Mouse (Mus musculus) monocyte, adult 2 months (primary cell): ENCODE measurements around the gene Tecr.

Experiments
- DNase-seq, 2 experiments: peaks; one replicate each; pipeline ENCODE4 v3.0.0; 2022; ENCODE audit warnings: low spot score in 2 of 2, low read depth in 1 of 2

Gene Tecr

DNA sequence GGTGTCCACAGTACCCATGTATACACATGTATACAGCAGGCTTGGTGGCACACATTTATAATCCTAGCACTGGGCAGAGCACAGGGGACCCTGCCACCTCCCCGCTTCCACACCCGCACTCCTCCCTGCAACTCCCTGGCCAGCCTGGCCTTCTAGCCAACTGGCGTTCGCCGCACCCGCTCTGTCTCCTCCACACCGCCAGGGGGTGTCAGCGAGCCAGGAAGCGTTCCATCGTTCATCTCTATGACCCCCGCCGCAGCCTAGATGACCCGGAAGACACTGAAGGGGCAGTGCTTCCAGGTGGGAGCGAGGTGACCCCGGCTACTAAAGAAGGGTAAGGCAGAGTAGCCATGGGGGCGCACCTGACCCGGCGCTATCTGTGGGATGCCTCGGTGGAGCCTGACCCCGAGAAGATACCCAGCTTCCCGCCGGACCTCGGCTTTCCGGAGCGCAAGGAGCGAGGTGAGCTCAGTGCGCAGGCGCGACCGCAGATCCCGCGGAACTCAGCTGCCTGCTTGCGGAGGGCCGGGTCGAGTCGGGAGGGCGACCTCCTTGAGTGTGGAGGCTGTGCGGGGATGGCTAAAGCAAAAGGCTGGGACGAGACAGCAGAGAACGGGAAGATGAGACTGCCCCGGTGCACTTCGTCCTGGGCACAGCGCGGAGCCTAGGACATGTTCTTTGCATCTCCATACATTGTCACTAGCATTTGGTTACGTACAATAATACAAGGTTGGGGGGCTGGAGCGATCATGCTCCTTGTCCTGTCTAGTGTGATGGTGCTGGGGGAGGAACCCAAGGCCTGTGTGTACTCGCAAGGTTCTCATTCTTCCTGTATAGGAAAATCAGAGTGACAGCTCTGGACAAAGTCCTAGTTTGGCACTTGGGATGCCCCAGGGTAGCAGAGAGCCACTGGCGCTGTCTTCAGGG, 41.0 kb downstream of the Tecr start, which contains the start of gene Ndufb7:
TSS of gene Ndufb7 (plus strand) at position 203 of the 927 bp plus-strand sequence.
- peak; percentile 87 to 96 for DNase-seq

DNA sequence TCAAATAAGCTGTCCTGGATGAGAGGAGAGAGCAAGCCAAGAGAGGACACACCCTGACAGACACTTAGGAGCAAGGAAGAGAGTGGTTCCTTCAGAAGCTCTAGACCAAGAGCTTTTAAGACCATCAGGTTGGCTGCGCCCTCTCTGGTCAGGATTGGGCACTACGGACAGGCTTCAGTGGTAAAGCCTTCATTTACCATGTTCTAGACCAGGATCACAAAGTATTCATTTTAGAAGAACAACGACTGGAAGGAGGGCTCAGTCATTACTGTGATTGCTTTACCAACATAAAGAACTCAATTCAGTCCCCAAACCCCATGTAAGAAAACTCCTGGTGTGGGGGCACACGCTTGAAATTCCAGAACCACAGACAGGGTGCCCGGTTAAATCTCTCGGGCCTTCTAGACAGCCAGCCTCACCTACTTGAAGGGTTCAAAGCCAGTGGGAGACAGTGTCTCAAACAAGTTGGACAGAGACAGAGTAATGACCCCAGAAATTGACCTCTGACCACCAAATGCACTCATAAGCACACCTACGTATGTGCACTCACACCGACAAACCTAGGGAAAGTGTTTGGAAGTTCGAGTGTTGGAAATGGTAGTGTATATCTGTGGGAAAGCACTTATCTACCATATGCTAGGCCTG, 41.9 kb downstream of the Tecr start:
- no peak for DNase-seq

DNA sequence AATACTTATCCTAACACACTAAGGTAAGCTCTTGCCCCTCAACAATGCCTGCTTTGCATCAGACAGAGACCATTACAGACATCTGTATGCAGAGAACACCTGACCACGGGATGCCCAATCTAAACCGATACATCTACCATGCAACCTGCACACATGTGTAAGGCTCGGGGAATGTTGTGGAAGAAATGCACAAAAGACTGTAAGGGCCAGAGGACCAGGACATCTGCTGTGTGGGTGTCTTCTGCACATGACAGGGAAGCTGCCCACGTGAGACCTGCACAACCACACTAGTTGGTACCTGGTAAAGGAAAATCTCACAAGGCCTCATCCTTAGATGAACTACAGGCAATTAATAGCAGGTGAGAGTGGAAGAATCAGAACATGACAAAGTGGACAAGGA, 44.5 kb downstream of the Tecr start:
- no peak for DNase-seq

DNA sequence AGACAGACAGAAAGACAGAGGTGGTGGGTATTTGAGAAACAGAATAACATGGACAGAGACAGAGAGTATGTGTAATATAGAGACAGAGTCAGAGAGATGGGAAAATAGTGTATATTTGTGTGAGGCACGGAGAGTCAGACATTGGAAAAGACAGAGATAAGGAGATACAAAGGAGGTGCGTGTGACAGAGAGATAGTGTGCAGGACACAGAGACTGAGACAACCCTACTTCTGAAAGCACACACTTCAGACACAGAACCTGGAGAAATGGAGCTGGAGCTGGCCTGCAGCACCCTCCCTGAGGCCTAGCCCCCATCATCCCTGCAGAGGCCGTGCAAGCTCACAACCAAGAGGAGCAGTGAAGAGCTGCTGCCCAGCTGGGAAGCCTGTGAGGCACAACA, 45.1 kb downstream of the Tecr start:
- no peak for DNase-seq

DNA sequence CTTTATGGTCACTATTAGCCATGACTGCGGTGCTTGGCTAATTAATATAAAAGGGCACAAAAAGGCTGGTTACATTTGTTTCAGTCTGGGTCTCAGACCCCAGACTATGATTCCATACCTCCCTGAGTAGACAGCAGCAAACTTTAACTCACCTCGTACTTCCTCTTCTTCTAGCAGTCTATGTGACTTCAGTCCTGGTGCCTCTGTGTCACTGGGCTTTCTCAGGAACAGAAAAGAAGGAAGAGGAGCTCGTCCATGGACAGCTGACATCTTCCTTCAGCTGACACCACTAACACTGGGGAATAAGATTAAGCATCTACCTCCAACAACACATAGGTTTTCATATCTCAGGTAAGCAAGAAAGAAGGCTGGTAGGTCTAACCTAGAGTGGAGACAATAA, 72.0 kb downstream of the Tecr start, which contains the start of gene Olfr370:
TSS of gene Olfr370 (plus strand) at position 45 of the 400 bp plus-strand sequence.
- no peak for DNase-seq

DNA sequence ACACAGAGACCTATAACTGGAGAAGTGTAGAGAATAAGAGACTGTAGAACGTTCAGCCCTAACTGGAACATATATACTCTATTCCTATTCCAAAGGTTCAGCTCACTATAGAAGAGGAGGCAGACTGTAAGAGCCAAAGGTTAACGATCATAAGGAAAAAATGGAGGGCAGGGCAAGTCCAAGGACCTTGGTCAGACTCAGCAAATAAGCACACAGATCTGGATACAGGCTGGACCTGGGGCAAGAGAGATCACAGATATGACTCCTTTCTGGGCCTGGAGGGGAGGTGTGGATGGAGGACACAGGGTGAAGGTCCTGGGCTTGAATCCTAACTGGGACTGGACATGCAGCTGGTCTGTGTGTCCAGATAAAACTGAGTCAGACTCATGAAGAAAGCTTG, 73.0 kb downstream of the Tecr start:
- DNase-seq = no peak
